Mouse (Mus musculus) forebrain, embryonic 13.5 days (tissue): ENCODE measurements at regions not wholly inside any gene's neighbourhood (a gene's known extent, or its start where the extent isn't known, plus 50 kb on each side); places are given as distances from the start of the nearest gene placed in this dataset.

Source experiments
- ATAC-seq: fragments of 200-750 bp; cut with Nextera tagmentation; 2 replicates; pipeline ENCODE4 v1.8.0; 2017
- H3K27ac ChIP-seq: fragments of 300-500 bp; sonication (generic); 2 replicates; pipeline ENCODE4 v1.5.1; 2015; ENCODE audit warnings: inconsistent platforms, mild to moderate bottlenecking, moderate library complexity
- H3K27me3 ChIP-seq: fragments of 300-500 bp; sonication (generic); 2 replicates; pipeline ENCODE4 v1.6.1; 2015; ENCODE audit warnings: mild to moderate bottlenecking, inconsistent platforms
- H3K36me3 ChIP-seq: fragments of 300-500 bp; sonication (generic); 2 replicates; pipeline ENCODE4 v1.6.1; 2015; ENCODE audit warnings: mild to moderate bottlenecking, inconsistent platforms; ENCODE audit not compliant: poor library complexity, severe bottlenecking
- H3K4me1 ChIP-seq: fragments of 300-500 bp; sonication (generic); 2 replicates; pipeline ENCODE4 v1.6.1; 2015; ENCODE audit warnings: inconsistent platforms
- H3K4me2 ChIP-seq: fragments of 300-500 bp; sonication (generic); 2 replicates; pipeline ENCODE4 v1.6.1; 2015; ENCODE audit warnings: inconsistent platforms, mild to moderate bottlenecking, moderate library complexity
- H3K4me3 ChIP-seq: fragments of 300-500 bp; sonication (generic); 2 replicates; pipeline ENCODE4 v1.5.1; 2015; ENCODE audit warnings: mild to moderate bottlenecking, inconsistent platforms
- H3K9ac ChIP-seq: fragments of 300-500 bp; sonication (generic); 2 replicates; pipeline ENCODE4 v1.6.1; 2015; ENCODE audit warnings: mild to moderate bottlenecking, inconsistent platforms
- H3K9me3 ChIP-seq: fragments of 300-500 bp; sonication (generic); replicated peaks from 2 replicates; pipeline ENCODE4 v1.6.1; 2016; ENCODE audit warnings: inconsistent platforms
- WGBS: fragments of 180-500 bp; shearing (Covaris S2); methylation state at CpG from one replicate; pipeline ENCODE4 v1.1.7; 2015; 5-methylcytosine and 5-hydroxymethylcytosine counted together

DNA sequence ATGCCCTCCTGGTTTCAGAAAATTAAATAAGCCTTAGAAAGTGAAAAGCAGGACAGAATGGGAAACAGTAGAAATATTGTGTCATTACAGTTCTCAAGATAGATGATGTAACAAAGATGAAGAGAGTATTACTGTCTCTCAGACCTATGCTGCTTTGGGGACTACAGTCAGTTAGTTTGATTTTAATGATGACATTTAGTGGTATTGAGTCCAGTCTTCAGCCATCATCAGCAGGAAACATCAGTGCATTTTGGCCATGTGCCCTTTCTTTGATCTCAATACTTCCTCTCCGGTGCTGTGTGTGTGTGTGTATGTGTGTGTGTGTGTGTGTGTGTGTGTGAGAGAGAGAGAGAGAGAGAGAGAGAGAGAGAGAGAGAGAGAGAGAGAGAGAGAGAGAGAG is 261.0 kb upstream of the Grin3a start:
- H3K9ac ChIP-seq = no peak overlapping the region
- no peaks in the 10 kb centered on the region for H3K36me3 ChIP-seq
- no peaks in the 10 kb centered on the region for H3K4me1 ChIP-seq
- no peak for ATAC-seq
- 85% methylated on average over 1 of the region's 1 CpGs for WGBS
- no peaks in the 10 kb centered on the region for H3K9me3 ChIP-seq
- no peaks in the 10 kb centered on the region for H3K27me3 ChIP-seq
- no peak overlapping the region for H3K27ac ChIP-seq
- H3K4me2 ChIP-seq = no peak overlapping the region
- no peak overlapping the region for H3K4me3 ChIP-seq

DNA sequence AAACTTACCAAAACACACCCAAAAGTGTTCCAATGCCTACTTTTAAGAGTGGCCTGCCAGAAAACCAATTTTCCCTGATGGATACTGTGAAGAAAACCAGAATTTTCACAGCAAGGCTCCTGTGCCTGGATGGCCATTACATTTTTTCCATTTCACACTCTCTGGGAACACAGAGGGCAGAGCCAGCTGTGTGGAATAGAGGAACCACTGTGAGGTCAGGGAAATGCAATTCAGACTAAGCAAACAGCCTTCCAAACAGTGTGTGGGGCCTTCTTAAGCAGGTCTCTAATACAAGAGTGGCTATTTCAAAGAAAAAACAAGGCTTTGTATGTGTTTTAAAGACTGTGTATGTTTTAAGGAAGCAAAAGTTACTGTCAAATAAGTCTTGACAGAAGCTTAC is 242.3 kb upstream of the Grin3a start:
- no peak overlapping the region for H3K4me3 ChIP-seq
- no peak overlapping the region for H3K9ac ChIP-seq
- no peaks in the 10 kb centered on the region for H3K27me3 ChIP-seq
- no peaks in the 10 kb centered on the region for H3K4me1 ChIP-seq
- no peak for ATAC-seq
- no peak overlapping the region for H3K4me2 ChIP-seq
- H3K27ac ChIP-seq = no peak overlapping the region
- no peaks in the 10 kb centered on the region for H3K36me3 ChIP-seq
- no peaks in the 10 kb centered on the region for H3K9me3 ChIP-seq

DNA sequence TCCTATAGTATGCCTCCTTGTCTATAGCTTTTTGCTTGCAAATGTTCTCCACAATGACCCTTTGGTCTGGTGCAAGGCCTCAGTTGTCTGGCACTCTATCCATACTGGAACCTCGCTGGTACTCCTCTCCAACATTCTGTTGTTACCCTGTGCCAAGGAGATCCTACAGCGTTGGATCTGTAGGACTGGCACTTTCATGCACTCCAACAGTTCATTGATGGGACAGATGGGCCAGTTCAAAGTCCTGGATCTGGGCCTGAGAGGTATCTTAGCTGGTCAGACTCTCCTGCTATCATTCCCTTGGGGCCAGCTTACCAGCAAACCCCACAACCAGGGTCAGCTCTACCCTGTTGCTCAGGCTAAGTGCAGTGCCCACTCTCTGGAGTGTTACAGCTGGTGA is 241.1 kb upstream of the Grin3a start:
- Histone ChIP-seq H3K27me3 (no peaks in the 10 kb centered on the region), H3K36me3 (no peaks in the 10 kb centered on the region), H3K4me3 (no peak overlapping the region), H3K9ac (no peak overlapping the region), H3K27ac (no peak overlapping the region), H3K4me1 (no peaks in the 10 kb centered on the region), H3K4me2 (no peak overlapping the region), H3K9me3 (no peaks in the 10 kb centered on the region)
- 73% methylated on average over 2 of the region's 2 CpGs for WGBS
- ATAC-seq = no peak

- H3K36me3 ChIP-seq = no peaks in the 10 kb centered on the region
- H3K4me3 ChIP-seq = no peak overlapping the region
- 51% methylated on average over 2 of the region's 2 CpGs for WGBS
- no peaks in the 10 kb centered on the region for H3K9me3 ChIP-seq
- H3K4me2 ChIP-seq = no peak overlapping the region
- no peak overlapping the region for H3K27ac ChIP-seq
- no peak overlapping the region for H3K9ac ChIP-seq
- no peaks in the 10 kb centered on the region for H3K27me3 ChIP-seq
- ATAC-seq = no peak
- no peaks in the 10 kb centered on the region for H3K4me1 ChIP-seq
Measured at GRCm38 (mm10) chr4:50055519-50055918, 210.0 kb upstream of the Grin3a start.

GRCm38 (mm10) chr4:50041476-50041875 is 195.9 kb upstream of the Grin3a start:
- Histone ChIP-seq H3K4me2 (no peak overlapping the region), H3K9ac (no peak overlapping the region), H3K9me3 (no peaks in the 10 kb centered on the region), H3K27me3 (no peaks in the 10 kb centered on the region), H3K4me1 (no peaks in the 10 kb centered on the region), H3K4me3 (no peak overlapping the region), H3K36me3 (no peaks in the 10 kb centered on the region), H3K27ac (no peak overlapping the region)
- no peak for ATAC-seq

- WGBS = 66% methylated on average over 6 of the region's 6 CpGs
- Histone ChIP-seq H3K9ac (no peak overlapping the region), H3K4me2 (no peak overlapping the region), H3K9me3 (no peaks in the 10 kb centered on the region), H3K4me1 (no peaks in the 10 kb centered on the region), H3K4me3 (no peak overlapping the region), H3K27me3 (no peaks in the 10 kb centered on the region), H3K27ac (no peak overlapping the region), H3K36me3 (no peaks in the 10 kb centered on the region)
- no peak for ATAC-seq
Measured at GRCm38 (mm10) chr4:50036079-50036478, 190.5 kb upstream of the Grin3a start.

DNA sequence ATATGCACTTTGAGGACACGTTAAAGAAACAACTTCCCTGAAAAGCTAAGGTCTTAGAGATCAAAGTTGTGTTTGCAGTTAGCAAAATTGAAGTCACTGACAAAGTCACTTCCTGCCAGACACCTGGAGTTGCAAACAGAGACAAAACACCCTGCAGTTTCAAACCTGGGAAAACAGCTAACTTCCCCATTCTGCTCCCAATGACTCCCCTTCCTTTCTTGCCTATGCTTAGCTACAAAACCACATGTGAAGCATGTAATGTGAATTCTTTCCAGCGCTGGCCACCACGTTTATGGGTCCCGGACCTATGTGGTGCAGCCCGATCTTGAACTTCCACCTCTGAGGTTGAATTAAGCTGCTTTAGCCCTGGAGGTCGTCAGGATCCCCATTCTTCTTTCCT is 179.8 kb upstream of the Grin3a start:
- no peak overlapping the region for H3K4me3 ChIP-seq
- no peaks in the 10 kb centered on the region for H3K4me1 ChIP-seq
- no peaks in the 10 kb centered on the region for H3K36me3 ChIP-seq
- no peak overlapping the region for H3K27ac ChIP-seq
- no peaks in the 10 kb centered on the region for H3K27me3 ChIP-seq
- WGBS = 60% methylated on average over 6 of the region's 6 CpGs
- H3K4me2 ChIP-seq = no peak overlapping the region
- H3K9me3 ChIP-seq = no peaks in the 10 kb centered on the region
- ATAC-seq = no peak
- H3K9ac ChIP-seq = no peak overlapping the region
